Comparison of ENCODE assay signal across 25 mouse cellular contexts in the genomic region with DNA sequence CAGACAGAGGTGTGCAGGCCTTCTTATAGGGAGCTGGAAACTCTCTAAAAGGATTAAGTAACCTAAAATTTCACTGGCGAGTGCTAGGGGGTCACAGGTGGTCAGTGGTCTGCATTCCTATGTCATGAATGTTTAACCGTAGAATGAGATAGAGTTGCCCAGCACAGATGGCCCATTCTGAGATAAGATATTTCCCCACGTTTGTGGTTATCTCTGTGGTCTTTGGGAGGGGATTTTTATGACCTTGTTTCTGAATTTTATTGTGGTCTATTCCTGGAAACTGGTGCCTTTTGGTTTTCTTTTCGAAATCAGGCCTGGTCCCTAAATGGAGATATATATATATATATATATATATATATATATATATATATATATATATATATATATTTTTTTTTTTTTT.
"Had no signal": no experiment of that assay in that cellular context is flagged by ENCODE, and none has a peak within 500 bp of the region (broad histone marks: within the 10 kb centered on the region; RNA-seq: fewer than 3 reads in every experiment).

No protein-coding gene starts in this region.

- H3K4me2 ChIP-seq: heart, embryonic 11.5 days; heart, embryonic 13.5 days; heart, embryonic 15.5 days; hindbrain, embryonic 13.5 days; hindbrain, embryonic 15.5 days; kidney, embryonic 15.5 days; limb, embryonic 13.5 days; limb, embryonic 15.5 days had no signal

- H3K9ac ChIP-seq: heart, embryonic 13.5 days; heart, embryonic 15.5 days; hindbrain, embryonic 13.5 days; hindbrain, embryonic 15.5 days; kidney, embryonic 15.5 days; limb, embryonic 13.5 days; limb, embryonic 15.5 days had no signal

- H3K4me3 ChIP-seq: gastrocnemius, adult 2 months; heart, adult 2 months; heart, embryonic 13.5 days; heart, embryonic 15.5 days; hindbrain, embryonic 13.5 days; hindbrain, embryonic 15.5 days; kidney, embryonic 15.5 days; limb, embryonic 13.5 days; limb, embryonic 15.5 days had no signal

- ATAC-seq: hindbrain, postnatal 0 days had no signal

- H3K27ac ChIP-seq: gastrocnemius, adult 2 months; heart, adult 2 months; heart, embryonic 13.5 days; heart, embryonic 15.5 days; hindbrain, embryonic 13.5 days; hindbrain, embryonic 15.5 days; hindbrain, postnatal 0 days; kidney, embryonic 15.5 days; kidney, postnatal 0 days; limb, embryonic 13.5 days; limb, embryonic 15.5 days had no signal

- H3K27me3 ChIP-seq: heart, embryonic 13.5 days; heart, embryonic 15.5 days; hindbrain, embryonic 13.5 days; hindbrain, embryonic 15.5 days; kidney, embryonic 15.5 days; limb, embryonic 15.5 days had no signal

- H3K36me3 ChIP-seq: heart, embryonic 13.5 days; heart, embryonic 15.5 days; hindbrain, embryonic 13.5 days; hindbrain, embryonic 15.5 days; kidney, embryonic 15.5 days; limb, embryonic 13.5 days; limb, embryonic 15.5 days had no signal

- DNase-seq: gastrocnemius, adult 2 months; gastrocnemius, postnatal 10 days; gastrocnemius, postnatal 25 days; heart, adult 11 months; heart, adult 2 months; heart, postnatal 14 days; heart, postnatal 36 days; kidney, adult 11 months; kidney, adult 2 months; kidney, adult 9 months; kidney, postnatal 14 days; kidney, postnatal 36 days; layer of hippocampus, adult 9-11 months; layer of hippocampus, postnatal 36 days; left cerebral cortex, postnatal 4 days had no signal

- H3K9me3 ChIP-seq: heart, embryonic 13.5 days; heart, embryonic 15.5 days; hindbrain, embryonic 13.5 days; hindbrain, embryonic 15.5 days; kidney, embryonic 15.5 days; limb, embryonic 13.5 days; limb, embryonic 15.5 days had no signal
